Mouse (Mus musculus): ENCODE results near the gene Smurf1. TPM values are rescaled to one million over a fixed set of nuclear protein-coding genes. Genes with fewer than 3 reads are reported as not detected.

The Smurf1 gene
- polyA plus RNA-seq, 1 experiment from 2014 or later, result 28.3 TPM

- 59% methylated on average over 11 of the region's 11 CpGs for WGBS
- Histone ChIP-seq H3K9me3 (no peaks in the 10 kb centered on the region), H3K9ac (replicated peaks) (no peak overlapping the region), H3K4me2 (replicated peaks) (no peak overlapping the region), H3K4me1 (peaks cover 16% of the 10 kb centered on the region), H3K27ac (replicated peaks) (no peak overlapping the region), H3K27me3 (no peaks in the 10 kb centered on the region), H3K4me3 (no peak overlapping the region), H3K36me3 (no peaks in the 10 kb centered on the region)
- ATAC-seq (ENCODE audit: low FRiP score, low read depth), result no peak
Measured at GRCm38 (mm10) chr5:144928856-144929713, 36.6 kb downstream of the Smurf1 start.

GRCm38 (mm10) chr5:144926275-144926674 lies 39.4 kb downstream of the Smurf1 start:
- H3K36me3 ChIP-seq, result no peaks in the 10 kb centered on the region
- no peak overlapping the region for H3K9ac ChIP-seq (replicated peaks)
- H3K4me1 ChIP-seq, result peaks cover 20% of the 10 kb centered on the region
- H3K9me3 ChIP-seq, result no peaks in the 10 kb centered on the region
- no peak overlapping the region for H3K4me3 ChIP-seq
- WGBS, result 95% methylated on average over 2 of the region's 2 CpGs
- no peaks in the 10 kb centered on the region for H3K27me3 ChIP-seq
- H3K4me2 ChIP-seq (replicated peaks), result no peak overlapping the region
- H3K27ac ChIP-seq (replicated peaks), result no peak overlapping the region
- ATAC-seq (ENCODE audit: low FRiP score, low read depth), result no peak

- WGBS, result 56% methylated on average over 6 of the region's 6 CpGs
- Histone ChIP-seq H3K27me3 (no peaks in the 10 kb centered on the region), H3K36me3 (no peaks in the 10 kb centered on the region), H3K4me1 (peaks cover 27% of the 10 kb centered on the region), H3K9ac (replicated peaks) (no peak overlapping the region), H3K4me3 (no peak overlapping the region), H3K4me2 (replicated peaks) (no peak overlapping the region), H3K9me3 (no peaks in the 10 kb centered on the region), H3K27ac (replicated peaks) (no peak overlapping the region)
- no peak for ATAC-seq (ENCODE audit: low FRiP score, low read depth)
Measured at GRCm38 (mm10) chr5:144923351-144923750, 42.3 kb downstream of the Smurf1 start.

- 86% methylated on average over 8 of the region's 8 CpGs for WGBS
- no peak overlapping the region for H3K27ac ChIP-seq (replicated peaks)
- ATAC-seq (ENCODE audit: low FRiP score, low read depth), result no peak
- no peaks in the 10 kb centered on the region for H3K36me3 ChIP-seq
- no peaks in the 10 kb centered on the region for H3K9me3 ChIP-seq
- H3K9ac ChIP-seq (replicated peaks), result no peak overlapping the region
- H3K4me3 ChIP-seq, result no peak overlapping the region
- H3K4me2 ChIP-seq (replicated peaks), result no peak overlapping the region
- H3K27me3 ChIP-seq, result no peaks in the 10 kb centered on the region
- peaks cover 31% of the 10 kb centered on the region for H3K4me1 ChIP-seq
Measured at GRCm38 (mm10) chr5:144919790-144920189, 45.9 kb downstream of the Smurf1 start.

GRCm38 (mm10) chr5:144919194-144919593 lies 46.5 kb downstream of the Smurf1 start:
- no peak for ATAC-seq (ENCODE audit: low FRiP score, low read depth)
- H3K4me1 ChIP-seq, result peaks cover 37% of the 10 kb centered on the region
- WGBS, result 80% methylated on average over 9 of the region's 9 CpGs

GRCm38 (mm10) chr5:144918204-144918603 lies 47.4 kb downstream of the Smurf1 start:
- H3K4me1 ChIP-seq, result peaks cover 32% of the 10 kb centered on the region

More at GRCm38 (mm10) chr5:144919194-144919593, 46.5 kb downstream of the Smurf1 start:
- no peaks in the 10 kb centered on the region for H3K36me3 ChIP-seq
- H3K27me3 ChIP-seq, result no peaks in the 10 kb centered on the region
- no peak overlapping the region for H3K4me2 ChIP-seq (replicated peaks)
- no peaks in the 10 kb centered on the region for H3K9me3 ChIP-seq
- no peak overlapping the region for H3K9ac ChIP-seq (replicated peaks)
- H3K4me3 ChIP-seq, result no peak overlapping the region
- no peak overlapping the region for H3K27ac ChIP-seq (replicated peaks)

GRCm38 (mm10) chr5:144917172-144917571 lies 48.5 kb downstream of the Smurf1 start:
- no peaks in the 10 kb centered on the region for H3K36me3 ChIP-seq
- ATAC-seq (ENCODE audit: low FRiP score, low read depth), result no peak
- WGBS, result 89% methylated on average over 6 of the region's 6 CpGs
- no peaks in the 10 kb centered on the region for H3K9me3 ChIP-seq
- H3K4me3 ChIP-seq, result no peak overlapping the region
- no peak overlapping the region for H3K27ac ChIP-seq (replicated peaks)
- peaks cover 37% of the 10 kb centered on the region for H3K4me1 ChIP-seq
- H3K4me2 ChIP-seq (replicated peaks), result no peak overlapping the region
- H3K27me3 ChIP-seq, result no peaks in the 10 kb centered on the region
- no peak overlapping the region for H3K9ac ChIP-seq (replicated peaks)

More at GRCm38 (mm10) chr5:144918204-144918603, 47.4 kb downstream of the Smurf1 start:
- H3K4me2 ChIP-seq (replicated peaks), result no peak overlapping the region
- no peak for ATAC-seq (ENCODE audit: low FRiP score, low read depth)
- no peaks in the 10 kb centered on the region for H3K36me3 ChIP-seq
- H3K4me3 ChIP-seq, result no peak overlapping the region
- 85% methylated on average over 8 of the region's 8 CpGs for WGBS
- H3K27ac ChIP-seq (replicated peaks), result no peak overlapping the region
- H3K27me3 ChIP-seq, result no peaks in the 10 kb centered on the region
- H3K9me3 ChIP-seq, result no peaks in the 10 kb centered on the region
- no peak overlapping the region for H3K9ac ChIP-seq (replicated peaks)

- H3K27me3 ChIP-seq, result no peaks in the 10 kb centered on the region
- no peaks in the 10 kb centered on the region for H3K9me3 ChIP-seq
- no peaks in the 10 kb centered on the region for H3K36me3 ChIP-seq
- WGBS, result 83% methylated on average over 5 of the region's 5 CpGs
- no peak overlapping the region for H3K4me2 ChIP-seq (replicated peaks)
- peaks cover 35% of the 10 kb centered on the region for H3K4me1 ChIP-seq
- no peak for ATAC-seq (ENCODE audit: low FRiP score, low read depth)
- H3K4me3 ChIP-seq, result no peak overlapping the region
- no peak overlapping the region for H3K9ac ChIP-seq (replicated peaks)
- no peak overlapping the region for H3K27ac ChIP-seq (replicated peaks)
Measured at GRCm38 (mm10) chr5:144915828-144916227, 49.8 kb downstream of the Smurf1 start.

GRCm38 (mm10) chr5:144914433-144914906 lies 51.2 kb downstream of the Smurf1 start:
- no peak for ATAC-seq (ENCODE audit: low FRiP score, low read depth)
- no peaks in the 10 kb centered on the region for H3K36me3 ChIP-seq
- H3K27ac ChIP-seq (replicated peaks), result no peak overlapping the region
- no peaks in the 10 kb centered on the region for H3K27me3 ChIP-seq
- no peak overlapping the region; the same call in 1 of the 2 replicates for H3K9ac ChIP-seq (replicated peaks)
- no peak overlapping the region for H3K4me3 ChIP-seq
- WGBS, result 67% methylated on average over 7 of the region's 7 CpGs
- no peaks in the 10 kb centered on the region for H3K9me3 ChIP-seq
- no peak overlapping the region for H3K4me2 ChIP-seq (replicated peaks)
- H3K4me1 ChIP-seq, result peaks cover 34% of the 10 kb centered on the region

GRCm38 (mm10) chr5:144913923-144914322 lies 51.7 kb downstream of the Smurf1 start:
- no peaks in the 10 kb centered on the region for H3K27me3 ChIP-seq
- WGBS, result 93% methylated on average over 16 of the region's 16 CpGs
- H3K27ac ChIP-seq (replicated peaks), result no peak overlapping the region
- no peaks in the 10 kb centered on the region for H3K36me3 ChIP-seq
- ATAC-seq (ENCODE audit: low FRiP score, low read depth), result no peak
- no peak overlapping the region for H3K4me2 ChIP-seq (replicated peaks)
- no peaks in the 10 kb centered on the region for H3K9me3 ChIP-seq
- no peak overlapping the region for H3K4me3 ChIP-seq
- peaks cover 28% of the 10 kb centered on the region for H3K4me1 ChIP-seq
- H3K9ac ChIP-seq (replicated peaks), result no peak overlapping the region

GRCm38 (mm10) chr5:144913361-144913760 lies 52.3 kb downstream of the Smurf1 start:
- H3K9ac ChIP-seq (replicated peaks), result no peak overlapping the region
- ATAC-seq (ENCODE audit: low FRiP score, low read depth), result no peak
- no peak overlapping the region for H3K27ac ChIP-seq (replicated peaks)
- no peak overlapping the region for H3K4me3 ChIP-seq
- no peaks in the 10 kb centered on the region for H3K36me3 ChIP-seq
- peaks cover 26% of the 10 kb centered on the region for H3K4me1 ChIP-seq
- H3K4me2 ChIP-seq (replicated peaks), result no peak overlapping the region
- whole genome bisulfite sequencing, result 83% methylated on average over 5 of the region's 5 CpGs
- no peaks in the 10 kb centered on the region for H3K9me3 ChIP-seq
- no peaks in the 10 kb centered on the region for H3K27me3 ChIP-seq

- Histone ChIP-seq H3K27me3 (no peaks in the 10 kb centered on the region), H3K9me3 (no peaks in the 10 kb centered on the region), H3K27ac (replicated peaks) (no peak overlapping the region), H3K36me3 (no peaks in the 10 kb centered on the region), H3K4me3 (no peak overlapping the region), H3K4me2 (replicated peaks) (no peak overlapping the region), H3K4me1 (peaks cover 26% of the 10 kb centered on the region), H3K9ac (replicated peaks) (no peak overlapping the region)
- 45% methylated on average over 7 of the region's 7 CpGs for WGBS
- ATAC-seq (ENCODE audit: low FRiP score, low read depth), result no peak
Measured at GRCm38 (mm10) chr5:144912519-144913310, 52.9 kb downstream of the Smurf1 start.
